Mouse (Mus musculus): ENCODE results near the gene Cnksr3. TPM values are rescaled to one million over a fixed set of nuclear protein-coding genes. Genes with fewer than 3 reads are reported as not detected.
A peak's percentile ranks its signal among the peaks of the same experiment; 100 is the strongest.

Cnksr3 gene
- polyA plus RNA-seq, 1 experiment: 5.0 TPM

- no peak for DNase-seq (ENCODE audit: extremely low spot score in 1 of 2, low spot score in 1 of 2)
Measured at GRCm38 (mm10) chr10:7103872-7104271, 108.2 kb downstream of the Cnksr3 start.

GRCm38 (mm10) chr10:7077971-7078370 is 134.1 kb downstream of the Cnksr3 start:
- DNase-seq (ENCODE audit: extremely low spot score in 1 of 2, low spot score in 1 of 2): no peak

- no peak for DNase-seq (ENCODE audit: extremely low spot score in 1 of 2, low spot score in 1 of 2)
Measured at GRCm38 (mm10) chr10:7077389-7077808, 134.6 kb downstream of the Cnksr3 start.

GRCm38 (mm10) chr10:7076662-7077211 is 135.3 kb downstream of the Cnksr3 start:
- no peak for DNase-seq (ENCODE audit: extremely low spot score in 1 of 2, low spot score in 1 of 2)

DNA sequence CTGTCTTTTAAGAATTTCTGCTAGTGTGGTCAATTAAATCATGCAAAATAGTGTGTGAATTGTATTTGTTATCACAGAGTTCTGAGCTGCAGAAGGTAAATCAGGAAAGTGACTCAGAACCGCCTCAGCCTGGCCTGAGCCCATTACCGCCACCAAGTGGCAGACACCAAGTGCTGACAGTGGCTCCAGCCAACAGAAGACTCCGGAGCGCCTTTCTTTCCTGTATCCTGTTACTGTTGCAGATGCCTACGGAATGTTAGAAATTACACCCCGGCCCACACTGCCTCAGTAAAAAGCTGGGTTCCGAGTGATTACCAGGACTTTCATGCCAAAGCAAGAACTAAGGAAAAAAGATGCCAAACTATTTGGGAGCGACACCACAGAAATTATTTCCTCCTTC is 135.8 kb downstream of the Cnksr3 start:
- DNase-seq (ENCODE audit: extremely low spot score in 1 of 2, low spot score in 1 of 2): peak; percentile 77 to 91

DNA sequence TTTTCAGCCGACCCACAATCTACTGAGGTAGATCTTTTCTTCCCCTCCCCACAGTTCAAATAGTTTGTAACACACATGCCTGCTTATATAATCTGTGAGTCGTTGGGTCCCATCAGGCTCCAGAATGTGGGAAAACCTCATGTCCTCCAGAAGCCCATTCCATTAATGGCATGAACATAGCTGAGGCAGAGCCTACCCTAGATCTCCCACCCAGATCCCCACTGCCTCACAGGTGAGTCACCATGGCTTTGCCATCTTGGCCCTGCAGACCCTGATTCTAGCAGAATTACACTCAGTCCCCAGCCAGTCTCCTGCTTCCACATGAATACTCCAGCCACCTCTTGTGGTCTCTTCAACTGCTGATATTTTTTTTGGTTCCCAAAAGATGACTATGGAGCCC is 136.4 kb downstream of the Cnksr3 start:
- no peak for DNase-seq (ENCODE audit: extremely low spot score in 1 of 2, low spot score in 1 of 2)

- DNase-seq (ENCODE audit: extremely low spot score in 1 of 2, low spot score in 1 of 2): no peak
Measured at GRCm38 (mm10) chr10:7074231-7074630, 137.8 kb downstream of the Cnksr3 start.

DNA sequence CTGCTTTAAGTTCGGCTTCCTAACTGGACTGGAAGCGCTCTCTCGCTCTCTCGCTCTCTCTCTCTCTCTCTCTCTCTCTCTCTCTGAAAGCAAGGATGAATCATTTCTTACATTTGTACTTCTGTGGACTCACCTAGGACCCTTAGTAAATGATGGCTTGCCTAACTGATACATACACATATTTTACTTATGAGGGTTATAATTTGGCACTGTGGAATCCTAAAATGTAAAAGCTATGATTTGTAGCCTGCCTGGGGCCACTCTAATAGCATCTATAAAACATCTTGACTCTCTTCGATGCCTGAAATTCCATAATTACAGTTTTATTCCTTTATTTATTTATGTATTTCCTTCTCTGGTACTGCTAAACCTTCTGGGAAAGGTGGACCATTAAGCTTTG is 141.1 kb downstream of the Cnksr3 start:
- DNase-seq (ENCODE audit: extremely low spot score in 1 of 2, low spot score in 1 of 2): no peak

DNA sequence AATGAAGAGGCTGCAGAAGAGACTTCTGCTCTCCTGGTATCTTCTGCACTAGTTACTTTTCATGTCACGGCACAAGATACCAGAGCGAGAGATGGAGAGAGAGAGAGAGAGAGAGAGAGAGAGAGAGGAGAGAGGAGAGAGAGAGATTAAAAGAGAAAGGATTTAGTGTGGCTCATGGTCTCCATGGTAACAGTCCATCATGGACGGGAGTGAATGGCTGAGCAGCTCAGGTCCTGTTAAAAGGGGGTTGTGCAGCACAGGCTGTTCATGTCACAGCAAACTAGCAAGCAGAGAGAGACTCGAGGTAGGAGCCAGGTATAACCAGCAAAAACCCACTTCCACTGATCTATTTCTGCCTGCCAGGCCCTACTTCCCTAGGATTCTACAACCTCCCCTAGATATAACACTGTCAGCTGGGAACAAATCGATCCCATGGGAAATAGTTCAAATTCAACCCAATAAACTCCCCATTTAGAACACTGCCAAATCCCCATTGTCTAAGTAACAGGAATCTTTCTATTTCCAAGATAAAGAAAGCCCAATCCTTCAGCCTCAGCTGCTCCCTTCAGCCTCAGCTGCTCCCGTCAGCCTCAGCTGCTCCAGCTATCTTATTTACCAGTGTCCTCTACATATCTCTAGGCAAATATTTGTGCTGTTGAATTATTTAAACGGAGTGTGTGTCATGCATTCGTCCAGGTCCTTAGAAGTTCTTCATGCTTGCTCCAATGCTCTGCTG is 141.8 kb downstream of the Cnksr3 start:
- no peak for DNase-seq (ENCODE audit: extremely low spot score in 1 of 2, low spot score in 1 of 2)

- no peak for DNase-seq (ENCODE audit: extremely low spot score in 1 of 2, low spot score in 1 of 2)
Measured at GRCm38 (mm10) chr10:7069090-7069489, 142.9 kb downstream of the Cnksr3 start.

Other genes with a start within 250 kb of the Cnksr3 start
- gene Ipcef1, start 159.8 kb downstream of the Cnksr3 start, polyA plus RNA-seq (2012; rRNA removed): 42.3 and 45.9 TPM in 2 replicates